Mouse (Mus musculus) left cerebral cortex, adult 8-10 months (tissue): Measurements from ENCODE around the gene 6030468B19Rik. TPM values are rescaled to one million over a fixed set of nuclear protein-coding genes. Genes with fewer than 3 reads are reported as not detected.
"Not testable (repeated sequence)": the region's sequence is repeated elsewhere in the genome, so short reads cannot be mapped to it uniquely, and the experiment has no call there.

ENCODE experiments used
- DNase-seq, 2 experiments: peaks; one replicate each; pipeline ENCODE4 v3.0.0; 2022; ENCODE audit warnings: low spot score in 2 of 2
- total RNA-seq, 4 experiments: library from RNA; stranded (reverse); gene quantifications; 2 replicates each; pipeline ENCODE4 v1.2.4; 2022

The 6030468B19Rik gene
- total RNA-seq, 4 experiments from 2014 or later: 0.34 TPM; not detected in 3

GRCm38 (mm10) chr11:117801650-117802049, 4.2 kb downstream of the 6030468B19Rik start:
- no peak for DNase-seq

- no peak for DNase-seq
Measured at GRCm38 (mm10) chr11:117803166-117803688, 5.8 kb downstream of the 6030468B19Rik start.

- DNase-seq: no peak
Measured at GRCm38 (mm10) chr11:117806781-117807180, 9.3 kb downstream of the 6030468B19Rik start.

GRCm38 (mm10) chr11:117809407-117810311, 12.2 kb downstream of the 6030468B19Rik start, which contains the start of the genes Gm20708 and Syngr2:
Gene Gm20708 (plus strand): TSS chr11:117809668.
Gene Syngr2 (plus strand): TSS chr11:117809668.
- DNase-seq: no peak

GRCm38 (mm10) chr11:117810401-117811046, 13.1 kb downstream of the 6030468B19Rik start:
- DNase-seq: peak in 1 of 2 experiments; percentile 65

GRCm38 (mm10) chr11:117813867-117814266, 16.4 kb downstream of the 6030468B19Rik start:
- no peak for DNase-seq

- no peak for DNase-seq
Measured at GRCm38 (mm10) chr11:117814704-117815366, 17.4 kb downstream of the 6030468B19Rik start.

- DNase-seq: not testable (repeated sequence)
Measured at GRCm38 (mm10) chr11:117815850-117816249, 18.4 kb downstream of the 6030468B19Rik start.

GRCm38 (mm10) chr11:117816389-117816996, 19.0 kb downstream of the 6030468B19Rik start:
- no peak for DNase-seq

GRCm38 (mm10) chr11:117819095-117819494, 21.6 kb downstream of the 6030468B19Rik start:
- no peak for DNase-seq

- DNase-seq: no peak
Measured at GRCm38 (mm10) chr11:117820173-117820572, 22.7 kb downstream of the 6030468B19Rik start.

GRCm38 (mm10) chr11:117821868-117822267, 24.4 kb downstream of the 6030468B19Rik start:
- no peak for DNase-seq

- no peak for DNase-seq
Measured at GRCm38 (mm10) chr11:117822728-117823241, 25.3 kb downstream of the 6030468B19Rik start.

- no peak for DNase-seq
Measured at GRCm38 (mm10) chr11:117823411-117823810, 26.0 kb downstream of the 6030468B19Rik start.

GRCm38 (mm10) chr11:117824060-117824969, 26.9 kb downstream of the 6030468B19Rik start:
- peak; percentile 45 to 71 for DNase-seq

GRCm38 (mm10) chr11:117825333-117826101, 28.1 kb downstream of the 6030468B19Rik start, which contains the start of the genes Afmid and Tk1:
Gene Afmid (plus strand): TSS chr11:117825924.
Gene Tk1 (minus strand): TSS chr11:117826092.
- DNase-seq: no peak

GRCm38 (mm10) chr11:117826164-117826563, 28.7 kb downstream of the 6030468B19Rik start:
- DNase-seq: no peak

GRCm38 (mm10) chr11:117826916-117827315, 29.5 kb downstream of the 6030468B19Rik start:
- no peak for DNase-seq

- no peak for DNase-seq
Measured at GRCm38 (mm10) chr11:117827386-117827785, 29.9 kb downstream of the 6030468B19Rik start.
